Mouse (Mus musculus) left cerebral cortex, postnatal 14 days (tissue): ENCODE measurements around the gene Atl1. TPM values are rescaled to one million over a fixed set of nuclear protein-coding genes. Genes with fewer than 3 reads are reported as not detected.

Source experiments
- DNase-seq, 2 experiments: peaks; one replicate each; pipeline ENCODE4 v3.0.0; 2021 to 2022; ENCODE audit warnings: low spot score in 2 of 2, mixed read lengths in 1 of 2
- intact Hi-C: fragments of 180-260 bp; cut with DNase I; formaldehyde crosslinking; loops from one replicate; pipeline ENCODE4 v1.15.1; 2025
- total RNA-seq, 2 experiments: library from RNA; stranded (reverse); gene quantifications; 2 replicates each; pipeline ENCODE4 v1.2.3; 2021

Atl1 gene
- total RNA-seq, 2 experiments from 2014 or later, result 251 to 254 TPM

GRCm38 (mm10) chr12:69923603-69924002 lies 31.2 kb downstream of the Atl1 start:
- no peak for DNase-seq
- intact Hi-C loops, result no loop called here

- intact Hi-C loops, result no loop called here
- DNase-seq, result peak in 1 of 2 experiments; percentile 28
Observed at GRCm38 (mm10) chr12:69924012-69924411, 31.6 kb downstream of the Atl1 start.

- intact Hi-C loops, result no loop called here
- no peak for DNase-seq
Observed at GRCm38 (mm10) chr12:69926716-69927115, 34.3 kb downstream of the Atl1 start.

- intact Hi-C loops, result no loop called here
- no peak for DNase-seq
Observed at GRCm38 (mm10) chr12:69937731-69938130, 45.3 kb downstream of the Atl1 start.

GRCm38 (mm10) chr12:69939291-69939690 lies 46.9 kb downstream of the Atl1 start:
- intact Hi-C loops, result no loop called here
- peak in 1 of 2 experiments; percentile 25 for DNase-seq

GRCm38 (mm10) chr12:69941655-69942329 lies 49.4 kb downstream of the Atl1 start:
- DNase-seq, result no peak
- intact Hi-C loops, result no loop called here

GRCm38 (mm10) chr12:69945861-69946260 lies 53.4 kb downstream of the Atl1 start:
- DNase-seq, result no peak
- intact Hi-C loops, result no loop called here

GRCm38 (mm10) chr12:69947502-69947901 lies 55.1 kb downstream of the Atl1 start:
- intact Hi-C loops, result no loop called here
- no peak for DNase-seq

GRCm38 (mm10) chr12:69957378-69957777 lies 65.0 kb downstream of the Atl1 start:
- no peak for DNase-seq
- intact Hi-C loops, result no loop called here

- intact Hi-C loops, result loop anchor here (5.0 kb wide), 1 partner anchor 70 kb away; no protein-coding TSS in a partner anchor
- DNase-seq, result peak; percentile 61 to 77
Observed at GRCm38 (mm10) chr12:69962468-69962867, 70.1 kb downstream of the Atl1 start.

- DNase-seq, result no peak
- intact Hi-C loops, result loop anchor here (5.0 kb wide), 1 partner anchor 69 kb away; no protein-coding TSS in a partner anchor
Observed at GRCm38 (mm10) chr12:69963141-69963540, 70.7 kb downstream of the Atl1 start.

- DNase-seq, result no peak
Observed at GRCm38 (mm10) chr12:69965644-69966043, 73.2 kb downstream of the Atl1 start.

GRCm38 (mm10) chr12:69966071-69966470 lies 73.7 kb downstream of the Atl1 start:
- no peak for DNase-seq
- intact Hi-C loops, result loop anchor here (5.0 kb wide), 1 partner anchor 91 kb away; no protein-coding TSS in a partner anchor

More at GRCm38 (mm10) chr12:69965644-69966043, 73.2 kb downstream of the Atl1 start:
- intact Hi-C loops, result loop anchor here (5.0 kb wide), 1 partner anchor 92 kb away; no protein-coding TSS in a partner anchor

- DNase-seq, result no peak
- intact Hi-C loops, result loop anchor here (5.0 kb wide), 1 partner anchor 90 kb away; no protein-coding TSS in a partner anchor
Observed at GRCm38 (mm10) chr12:69967112-69967511, 74.7 kb downstream of the Atl1 start.

- intact Hi-C loops, result loop anchor here (5.0 kb wide), 1 partner anchor 89 kb away; no protein-coding TSS in a partner anchor
- no peak for DNase-seq
Observed at GRCm38 (mm10) chr12:69968154-69968553, 75.7 kb downstream of the Atl1 start.

- no peak for DNase-seq
- intact Hi-C loops, result no loop called here
Observed at GRCm38 (mm10) chr12:69973666-69974065, 81.3 kb downstream of the Atl1 start.

- DNase-seq, result no peak
- intact Hi-C loops, result no loop called here
Observed at GRCm38 (mm10) chr12:69976688-69977087, 84.3 kb downstream of the Atl1 start.

GRCm38 (mm10) chr12:69977376-69977998 lies 85.1 kb downstream of the Atl1 start:
- no peak for DNase-seq
- intact Hi-C loops, result no loop called here

- intact Hi-C loops, result no loop called here
- no peak for DNase-seq
Observed at GRCm38 (mm10) chr12:69982874-69983273, 90.5 kb downstream of the Atl1 start.

GRCm38 (mm10) chr12:69985546-69985945 lies 93.1 kb downstream of the Atl1 start:
- DNase-seq, result no peak
- intact Hi-C loops, result no loop called here
